Mouse (Mus musculus) erythroblast, embryonic 14.5 days (primary cell): ENCODE results near the gene Ccrl2.

ENCODE experiments used
- GATA1 ChIP-seq: IDR thresholded peaks from 2 replicates; pipeline ENCODE4 v1.6.1; 2012; ENCODE audit warnings: low read length, inconsistent platforms, mixed read lengths
- TAL1 ChIP-seq: IDR thresholded peaks from 3 replicates; pipeline ENCODE4 v1.6.1; 2012; ENCODE audit warnings: low read length, inconsistent platforms, mixed read lengths

DNA sequence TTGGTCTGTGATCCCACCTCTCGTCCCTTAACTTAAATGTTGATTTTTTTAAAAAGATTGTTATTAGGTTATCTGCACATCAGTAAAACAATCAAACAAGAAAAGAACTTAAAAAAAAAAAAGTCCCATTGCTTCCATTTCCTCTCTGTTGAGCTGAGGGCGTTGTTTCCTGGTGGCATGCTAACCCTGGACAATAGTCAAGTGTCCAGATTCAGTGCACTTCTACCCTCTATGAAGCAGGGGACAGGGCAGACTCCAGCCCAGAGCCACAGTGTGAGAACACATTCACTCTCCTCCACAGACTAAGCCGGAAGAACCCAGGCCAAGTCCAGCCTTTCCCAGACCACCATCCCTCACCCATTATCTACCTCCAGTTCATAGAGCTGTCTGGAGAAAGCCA lies 8.9 kb downstream of the Ccrl2 start:
- TF ChIP-seq GATA1, result no peak
- TF ChIP-seq TAL1, result no peak
